Mouse (Mus musculus) ovary, postnatal 10 days (tissue): Measurements from ENCODE around the gene Creb3l2.

ENCODE experiments used
- DNase-seq: peaks from one replicate; pipeline ENCODE4 v3.0.0; 2022; ENCODE audit warnings: low spot score

Creb3l2 gene

GRCm38 (mm10) chr6:37441251-37442011 is 515 bp downstream of the Creb3l2 start:
- DNase-seq = peak; percentile 37

GRCm38 (mm10) chr6:37440491-37441250 is 1.3 kb downstream of the Creb3l2 start:
- no peak for DNase-seq

GRCm38 (mm10) chr6:37439676-37440490 is 2.1 kb downstream of the Creb3l2 start:
- DNase-seq = no peak

GRCm38 (mm10) chr6:37438510-37438909 is 3.4 kb downstream of the Creb3l2 start:
- no peak for DNase-seq

- no peak for DNase-seq
Observed at GRCm38 (mm10) chr6:37437086-37437485, 4.9 kb downstream of the Creb3l2 start.

GRCm38 (mm10) chr6:37435391-37435790 is 6.6 kb downstream of the Creb3l2 start:
- DNase-seq = no peak

- DNase-seq = no peak
Observed at GRCm38 (mm10) chr6:37429849-37430470, 12.0 kb downstream of the Creb3l2 start.

GRCm38 (mm10) chr6:37428947-37429346 is 13.0 kb downstream of the Creb3l2 start:
- no peak for DNase-seq

- DNase-seq = no peak
Observed at GRCm38 (mm10) chr6:37428044-37428443, 13.9 kb downstream of the Creb3l2 start.

GRCm38 (mm10) chr6:37426615-37427014 is 15.3 kb downstream of the Creb3l2 start:
- DNase-seq = no peak

- no peak for DNase-seq
Observed at GRCm38 (mm10) chr6:37425833-37426232, 16.1 kb downstream of the Creb3l2 start.

- no peak for DNase-seq
Observed at GRCm38 (mm10) chr6:37425075-37425474, 16.9 kb downstream of the Creb3l2 start.

- no peak for DNase-seq
Observed at GRCm38 (mm10) chr6:37424374-37424773, 17.6 kb downstream of the Creb3l2 start.

- DNase-seq = no peak
Observed at GRCm38 (mm10) chr6:37423386-37423785, 18.6 kb downstream of the Creb3l2 start.

GRCm38 (mm10) chr6:37421124-37421523 is 20.8 kb downstream of the Creb3l2 start:
- no peak for DNase-seq

GRCm38 (mm10) chr6:37419445-37419941 is 22.5 kb downstream of the Creb3l2 start:
- DNase-seq = peak; percentile 32

GRCm38 (mm10) chr6:37418931-37419330 is 23.0 kb downstream of the Creb3l2 start:
- no peak for DNase-seq

GRCm38 (mm10) chr6:37416743-37417142 is 25.2 kb downstream of the Creb3l2 start:
- DNase-seq = no peak

GRCm38 (mm10) chr6:37415505-37415904 is 26.4 kb downstream of the Creb3l2 start:
- no peak for DNase-seq

GRCm38 (mm10) chr6:37415034-37415433 is 26.9 kb downstream of the Creb3l2 start:
- DNase-seq = no peak

GRCm38 (mm10) chr6:37414576-37414975 is 27.4 kb downstream of the Creb3l2 start:
- DNase-seq = no peak

- DNase-seq = no peak
Observed at GRCm38 (mm10) chr6:37411696-37412095, 30.2 kb downstream of the Creb3l2 start.
